Mouse (Mus musculus): ENCODE data around the gene Npas3.

Gene Npas3

DNA sequence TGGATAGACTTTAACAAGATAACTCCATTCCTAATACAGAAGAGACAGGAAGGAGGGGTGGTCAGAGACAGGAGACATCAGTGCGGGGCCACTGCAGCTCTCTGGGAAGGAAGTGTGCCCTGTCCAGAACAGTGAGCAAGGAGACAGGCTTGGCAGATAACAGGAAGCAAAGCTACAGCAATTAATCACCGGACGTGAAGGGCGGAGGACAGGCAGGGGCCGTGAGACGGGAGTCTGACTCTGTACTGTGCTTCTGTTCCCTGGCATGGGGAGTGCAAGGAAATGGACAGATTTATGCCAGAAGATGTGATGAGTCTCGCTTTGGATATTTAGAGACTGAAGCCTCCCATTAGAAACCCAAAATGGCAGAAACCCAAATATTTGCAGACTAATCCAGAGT is 47.3 kb downstream of the Npas3 start:
- DNase-seq (ENCODE audit: low spot score in 2 of 2), result no peak

DNA sequence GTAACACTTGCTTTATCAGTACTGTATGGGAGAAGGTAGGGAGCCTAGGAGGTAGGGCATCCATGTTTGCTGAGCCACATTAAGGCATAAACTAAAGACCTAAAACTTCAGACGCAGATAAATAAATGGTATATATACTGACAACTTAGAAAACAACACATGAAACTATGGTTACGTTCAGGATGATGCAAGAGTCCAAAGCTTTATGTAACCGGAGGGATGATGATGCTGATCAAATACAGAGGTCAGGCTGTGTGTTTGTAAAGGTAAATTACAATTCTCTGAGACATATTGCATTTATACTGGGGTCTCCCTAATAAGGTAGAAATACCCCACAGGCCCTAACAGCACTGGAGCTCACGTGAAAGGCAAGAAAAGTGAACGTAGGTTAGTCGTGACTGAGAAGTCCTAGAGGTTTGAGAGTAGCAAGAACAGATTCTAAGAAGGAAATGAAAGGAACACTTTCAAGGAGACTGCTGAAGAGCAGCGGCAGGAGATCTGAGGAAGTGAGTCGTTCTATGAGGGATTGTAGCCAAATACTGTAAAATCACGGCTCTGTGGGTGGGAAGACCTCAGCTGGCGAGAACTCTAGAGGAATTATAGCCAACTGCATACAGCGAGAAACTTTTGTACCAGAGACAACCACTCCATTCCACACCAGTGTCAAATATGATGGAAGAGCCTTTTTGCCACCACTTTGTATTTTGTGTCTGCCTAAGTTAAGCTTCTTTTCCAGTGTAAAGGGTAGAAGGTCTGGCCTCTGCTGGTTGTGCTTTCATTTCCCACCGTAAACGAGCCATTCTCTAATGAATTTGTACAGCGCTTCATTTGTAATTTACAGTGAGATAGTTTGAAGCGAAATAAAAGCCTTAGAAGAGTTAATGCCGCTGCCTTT is 49.7 kb downstream of the Npas3 start:
- DNase-seq (ENCODE audit: low spot score in 2 of 2), result peak in 1 of 2 experiments; percentile 25

DNA sequence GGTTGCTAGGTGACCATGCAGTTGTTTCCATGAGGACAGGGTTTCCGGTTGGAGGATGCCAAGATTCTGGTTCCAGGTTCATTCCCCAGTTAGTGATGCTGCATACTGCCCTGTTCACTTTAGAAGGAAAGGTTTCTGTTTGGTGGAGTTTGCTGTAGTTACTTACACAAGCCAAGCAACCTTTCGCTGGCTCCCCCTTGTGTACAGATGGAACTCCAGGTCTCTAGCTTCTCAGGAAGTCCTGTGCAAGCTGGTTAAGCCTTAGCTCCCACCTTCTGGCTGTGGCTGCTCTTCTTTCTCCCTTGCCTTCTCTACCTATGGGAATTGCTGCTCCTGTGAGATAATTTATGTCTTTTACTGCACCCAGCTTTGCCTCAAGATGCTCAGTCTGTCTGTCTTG is 52.5 kb downstream of the Npas3 start:
- peak in 1 of 2 experiments; percentile 36 for DNase-seq (ENCODE audit: low spot score in 2 of 2)

DNA sequence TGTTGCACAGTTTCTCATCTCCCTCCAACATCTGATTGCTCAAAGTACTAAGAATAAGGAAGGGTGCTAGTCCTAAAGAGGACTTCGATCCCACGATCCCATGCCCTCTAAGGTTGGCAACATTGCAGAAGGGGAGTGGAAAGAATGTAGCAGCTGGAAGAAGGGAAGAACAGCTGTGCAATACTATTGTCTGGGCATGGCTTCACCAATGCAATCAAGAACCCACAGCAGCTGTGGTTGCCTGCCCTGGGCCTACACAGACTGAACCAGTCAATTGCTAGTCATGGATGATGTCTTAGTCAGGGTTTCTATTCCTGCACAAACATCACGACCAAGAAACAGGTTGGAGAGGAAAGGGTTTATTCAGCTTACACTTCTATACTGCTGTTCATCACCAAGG is 53.7 kb downstream of the Npas3 start:
- DNase-seq (ENCODE audit: low spot score in 2 of 2), result no peak

DNA sequence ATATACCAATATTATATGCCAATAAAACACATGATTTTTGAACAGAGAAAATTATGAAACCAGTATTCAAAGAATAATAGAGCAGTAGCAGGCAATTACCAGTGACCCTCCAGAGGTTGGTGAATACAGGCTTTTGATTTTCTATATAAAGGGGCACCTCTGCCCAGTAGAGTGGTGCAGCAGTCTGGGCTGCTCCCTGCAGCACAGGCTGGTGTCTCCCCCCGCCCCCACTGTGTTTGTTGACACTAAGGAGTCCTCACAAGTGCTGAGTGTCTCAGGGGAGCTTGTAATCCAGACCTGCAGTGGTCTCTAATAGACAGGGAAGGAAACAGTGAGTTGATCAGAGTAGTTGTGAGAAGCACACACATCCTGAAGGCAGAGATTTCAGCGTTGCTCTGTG is 68.2 kb downstream of the Npas3 start:
- no peak for DNase-seq (ENCODE audit: low spot score in 2 of 2)

DNA sequence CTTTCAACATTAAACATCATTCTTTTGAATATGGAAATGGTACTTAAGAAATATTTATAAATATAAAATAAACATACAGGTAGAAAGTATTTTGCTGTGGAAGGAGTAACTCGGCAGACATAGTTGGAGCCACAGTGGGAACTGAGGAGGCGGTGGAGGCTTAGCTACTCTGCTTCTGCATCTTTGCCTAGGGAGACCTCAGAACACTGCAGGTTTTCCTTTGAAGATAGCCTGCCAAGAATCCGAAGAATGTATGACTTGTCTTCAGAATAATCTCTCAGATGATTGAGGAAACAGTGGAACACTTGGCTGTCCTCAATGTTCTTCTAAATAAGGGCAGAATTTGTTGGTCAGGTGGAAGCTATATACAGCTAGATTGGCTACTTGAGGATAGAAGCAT is 69.3 kb downstream of the Npas3 start:
- DNase-seq (ENCODE audit: low spot score in 2 of 2), result no peak

DNA sequence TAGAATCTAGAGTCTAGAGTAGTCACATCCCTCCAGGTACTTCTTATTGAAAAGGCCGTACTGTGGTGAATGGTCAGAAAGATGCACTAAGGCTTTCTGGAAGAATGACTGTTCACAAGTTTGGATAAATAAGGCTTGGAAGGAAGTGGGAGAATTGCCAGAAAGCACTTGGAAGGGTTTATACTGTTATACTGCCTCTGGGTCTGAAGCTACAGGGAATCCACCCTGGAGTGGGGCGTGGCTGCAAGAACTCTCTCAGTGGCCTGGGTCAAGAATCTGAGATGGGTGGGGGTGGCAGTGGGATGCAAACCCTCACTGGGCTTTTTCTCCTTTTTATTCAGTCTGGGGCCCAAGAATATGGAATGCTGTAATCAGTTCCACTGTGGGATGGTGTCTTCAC is 72.0 kb downstream of the Npas3 start:
- no peak for DNase-seq (ENCODE audit: low spot score in 2 of 2)

DNA sequence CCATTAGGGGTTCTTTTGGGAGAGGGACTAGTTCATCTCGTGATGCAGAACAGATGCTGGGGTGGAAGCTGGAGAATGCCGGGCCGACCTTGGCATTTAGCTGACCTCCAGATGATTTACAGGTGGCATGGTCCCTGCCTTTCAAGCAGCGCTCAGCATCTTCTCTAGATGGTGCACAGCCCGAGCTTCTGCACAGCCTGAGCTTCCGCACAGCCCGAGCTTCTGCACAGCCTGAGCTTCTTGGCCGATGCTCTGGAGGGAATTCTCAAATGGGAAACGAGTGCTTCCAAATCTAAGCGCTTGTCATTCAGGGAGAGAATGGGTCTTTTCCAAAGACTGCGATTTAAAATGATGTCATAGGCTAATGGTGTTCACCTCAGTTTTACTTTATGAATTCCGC is 72.5 kb downstream of the Npas3 start:
- DNase-seq (ENCODE audit: low spot score in 2 of 2), result no peak

DNA sequence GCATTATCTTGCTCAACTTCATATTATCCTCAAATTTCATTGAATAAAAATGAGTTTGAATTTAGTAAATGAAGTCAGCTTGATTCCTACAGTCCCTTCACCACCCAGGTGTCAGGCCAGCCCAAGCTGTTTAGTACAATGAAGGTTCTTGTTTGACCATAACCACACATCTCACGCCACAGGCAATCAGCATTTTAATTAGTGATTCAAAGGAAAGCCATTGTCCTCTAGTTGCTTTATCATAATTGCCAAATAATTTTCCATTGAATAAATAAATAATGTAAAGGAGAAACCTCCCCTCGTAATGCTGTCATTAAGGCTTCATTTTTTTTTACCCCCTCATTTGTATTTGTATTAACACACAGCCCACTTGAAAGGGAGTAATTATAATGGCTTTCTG is 73.5 kb downstream of the Npas3 start:
- no peak for DNase-seq (ENCODE audit: low spot score in 2 of 2)

DNA sequence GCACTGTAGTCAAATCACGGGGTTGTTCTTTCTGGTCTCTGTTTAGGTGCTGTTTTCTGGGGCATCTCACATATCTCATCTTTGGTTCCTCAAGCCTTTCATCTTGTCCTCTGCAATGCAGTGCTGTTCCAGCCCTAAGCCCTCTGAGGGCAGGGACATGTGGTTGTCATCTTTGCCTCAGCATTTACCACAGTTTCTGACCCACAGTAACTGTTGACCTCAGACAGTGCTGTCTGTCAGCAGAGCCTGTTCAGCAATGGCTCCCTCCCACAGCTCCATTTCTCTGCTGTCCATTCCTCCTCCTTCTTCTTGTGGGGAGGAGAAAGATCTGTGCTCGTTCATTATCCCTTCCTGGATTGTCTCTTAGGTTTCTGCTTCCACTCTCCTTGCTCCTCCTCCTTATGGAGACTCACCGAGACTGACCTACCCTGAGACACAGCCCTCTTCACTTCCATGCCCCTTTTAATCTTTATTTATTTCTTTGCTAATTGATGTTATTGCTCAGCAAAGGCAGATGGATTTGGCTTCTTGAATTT is 79.2 kb downstream of the Npas3 start:
- DNase-seq (ENCODE audit: low spot score in 2 of 2), result no peak

DNA sequence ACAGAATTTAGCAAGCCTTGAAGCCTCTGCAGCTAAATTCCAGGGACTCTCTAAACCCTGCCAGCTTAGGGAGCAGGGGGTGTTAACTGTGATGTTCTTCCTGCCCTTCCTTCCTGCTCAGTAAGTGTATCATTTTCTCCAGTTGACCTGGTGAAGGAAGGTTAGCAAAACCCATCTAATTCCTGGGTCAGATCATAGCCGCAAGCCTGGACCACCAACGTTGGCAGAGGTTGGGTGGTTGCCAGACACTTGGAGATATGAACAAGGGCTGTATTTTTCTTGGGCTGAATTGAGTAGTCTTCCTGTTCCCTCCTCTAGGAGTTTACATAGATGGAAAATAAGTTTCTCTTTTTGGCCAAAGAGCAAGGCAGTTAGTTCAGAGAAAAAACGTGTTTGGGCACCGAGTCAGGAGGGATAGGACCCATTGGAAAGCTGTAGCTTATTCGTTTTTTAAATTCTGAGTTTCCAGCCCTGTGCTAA is 79.8 kb downstream of the Npas3 start:
- no peak for DNase-seq (ENCODE audit: low spot score in 2 of 2)

DNA sequence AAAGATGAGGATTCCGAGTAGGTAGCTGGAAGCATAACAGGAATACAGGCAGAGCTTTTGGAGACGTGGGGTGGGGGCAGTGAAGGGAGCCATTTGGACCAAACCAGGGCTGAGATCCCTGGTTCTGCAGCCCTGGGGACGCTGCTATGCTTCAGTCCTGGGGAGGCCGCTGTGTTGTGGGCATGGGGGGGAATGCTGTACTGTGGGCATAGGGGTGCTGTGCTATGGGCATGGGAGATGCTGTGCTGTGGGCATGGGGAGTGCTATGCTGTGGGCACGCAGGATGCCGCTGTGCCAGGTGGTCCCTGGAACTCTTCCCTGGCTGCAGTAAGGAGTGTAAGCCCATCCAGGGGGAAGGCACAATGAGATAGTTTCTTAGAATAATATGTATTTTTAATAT is 81.7 kb downstream of the Npas3 start:
- DNase-seq (ENCODE audit: low spot score in 2 of 2), result no peak

DNA sequence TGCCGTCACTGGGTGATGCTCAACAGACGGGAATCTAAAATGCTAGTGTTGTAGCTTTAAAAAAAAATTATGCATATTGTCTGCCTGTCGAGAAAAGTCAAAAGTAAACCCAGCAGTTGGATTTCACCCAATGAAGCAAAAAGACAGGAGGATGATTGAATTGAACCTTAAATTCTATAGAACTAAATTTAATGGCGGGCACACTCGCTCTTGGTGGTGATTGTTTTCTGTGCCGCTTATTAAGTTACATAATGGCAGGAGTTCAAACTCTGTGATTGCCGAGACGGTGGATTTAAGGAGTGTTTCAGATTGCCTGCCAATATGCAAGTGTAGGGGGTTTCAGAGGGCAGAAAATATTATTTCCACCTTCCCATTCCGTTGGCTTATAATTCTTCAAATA is 82.9 kb downstream of the Npas3 start:
- no peak for DNase-seq (ENCODE audit: low spot score in 2 of 2)

DNA sequence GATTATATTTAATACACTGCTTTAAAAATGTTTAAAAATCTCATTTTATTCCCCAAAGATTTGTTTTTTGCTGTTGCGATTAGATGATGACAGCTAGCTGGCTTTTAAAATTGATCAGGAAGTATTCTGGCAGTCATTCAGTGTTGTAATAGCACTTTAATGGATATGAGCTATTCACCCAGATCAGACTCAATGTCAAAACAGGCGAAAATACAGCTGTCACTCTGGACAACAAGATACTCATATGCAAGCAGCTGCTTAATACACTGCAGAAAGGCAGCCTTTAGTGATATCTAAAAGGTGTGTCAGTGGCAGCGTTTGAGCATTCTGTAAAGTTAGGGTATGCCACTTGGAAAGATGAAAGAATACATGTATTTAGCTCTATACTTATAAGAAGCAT is 83.3 kb downstream of the Npas3 start:
- no peak for DNase-seq (ENCODE audit: low spot score in 2 of 2)

DNA sequence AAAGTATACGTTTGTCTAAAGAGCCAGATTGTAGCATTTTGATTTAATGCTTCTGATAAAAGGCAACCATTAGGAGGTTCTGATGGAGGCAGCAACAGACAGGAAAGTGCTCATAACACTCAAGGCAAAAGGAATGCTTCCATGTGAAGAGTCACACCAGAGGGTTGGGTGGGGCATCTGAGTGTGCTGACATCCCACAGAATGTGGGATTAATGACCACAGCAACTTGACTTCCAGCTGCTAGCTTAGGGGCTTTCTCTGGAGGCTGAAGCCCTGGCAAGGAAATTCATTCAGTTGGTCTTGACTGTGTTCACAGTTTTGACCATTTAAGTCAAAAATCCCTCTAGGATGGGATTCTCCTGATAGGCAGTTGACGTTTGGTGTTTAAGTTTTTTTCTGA is 84.8 kb downstream of the Npas3 start:
- no peak for DNase-seq (ENCODE audit: low spot score in 2 of 2)

DNA sequence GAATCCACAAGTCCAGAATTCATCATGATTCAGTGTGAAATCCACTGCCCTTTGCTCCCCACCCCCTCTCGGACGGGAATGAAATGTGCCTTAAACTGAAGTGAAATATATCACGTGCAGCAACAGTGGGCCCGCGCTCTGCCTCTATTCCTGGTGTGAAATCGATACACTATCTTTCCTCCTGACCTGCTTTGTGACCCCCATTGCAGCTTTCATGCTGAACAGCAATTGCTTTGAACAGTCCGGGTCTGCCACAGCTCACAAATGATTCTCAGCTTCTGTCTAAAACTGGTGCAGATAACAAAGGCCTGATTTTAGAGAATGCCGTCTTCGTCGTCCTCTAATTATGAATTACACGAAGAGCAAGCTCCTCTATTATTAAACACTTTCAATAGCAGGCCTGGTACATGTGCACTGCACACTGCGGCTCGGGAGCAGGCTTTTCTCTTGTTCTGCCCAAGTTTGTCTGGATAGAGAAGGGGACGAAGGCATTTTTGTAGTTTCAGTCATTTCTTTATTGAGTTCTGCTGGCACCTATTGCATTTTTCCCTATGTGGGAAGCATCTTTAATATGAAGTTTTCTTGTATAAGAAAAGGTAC is 90.0 kb downstream of the Npas3 start:
- DNase-seq (ENCODE audit: low spot score in 2 of 2), result no peak

DNA sequence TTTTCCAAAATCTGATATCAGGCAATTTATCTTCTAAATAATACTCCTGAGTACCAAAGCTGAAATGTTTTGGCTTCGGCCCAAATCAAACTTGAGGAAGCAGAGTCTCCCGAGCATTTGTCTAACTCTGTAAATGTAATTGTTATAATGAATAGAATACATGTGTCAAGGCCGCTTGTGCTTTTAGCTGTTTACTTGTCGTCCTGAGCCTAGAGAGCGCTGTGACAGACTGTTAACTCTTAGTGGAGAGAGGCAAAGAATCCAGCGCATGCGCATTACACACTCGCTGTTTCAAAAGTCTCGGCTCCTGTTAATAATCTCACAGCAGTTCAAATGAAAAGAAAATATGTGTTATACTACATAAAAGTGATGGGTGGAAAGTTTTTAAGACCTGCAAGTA is 94.3 kb downstream of the Npas3 start:
- no peak for DNase-seq (ENCODE audit: low spot score in 2 of 2)

DNA sequence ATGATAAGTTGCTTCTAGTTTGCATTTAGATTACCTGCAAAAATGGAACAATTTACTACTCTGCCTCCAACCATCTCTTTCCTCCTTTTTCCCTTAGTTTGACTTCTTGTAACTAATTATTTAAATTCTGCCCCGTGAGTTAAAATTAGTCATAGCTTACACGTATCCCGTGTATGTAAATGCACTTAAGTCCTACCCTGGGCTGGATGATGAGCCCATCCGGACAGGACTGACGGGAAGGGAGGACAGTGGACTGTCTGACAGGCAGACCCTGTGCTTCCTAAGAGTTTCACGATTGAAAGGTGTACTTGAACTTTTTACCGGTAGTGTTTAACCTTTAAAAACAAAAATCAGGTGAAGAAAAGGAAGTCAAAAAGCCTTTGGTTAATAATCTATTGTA is 103.4 kb downstream of the Npas3 start:
- no peak for DNase-seq (ENCODE audit: low spot score in 2 of 2)

DNA sequence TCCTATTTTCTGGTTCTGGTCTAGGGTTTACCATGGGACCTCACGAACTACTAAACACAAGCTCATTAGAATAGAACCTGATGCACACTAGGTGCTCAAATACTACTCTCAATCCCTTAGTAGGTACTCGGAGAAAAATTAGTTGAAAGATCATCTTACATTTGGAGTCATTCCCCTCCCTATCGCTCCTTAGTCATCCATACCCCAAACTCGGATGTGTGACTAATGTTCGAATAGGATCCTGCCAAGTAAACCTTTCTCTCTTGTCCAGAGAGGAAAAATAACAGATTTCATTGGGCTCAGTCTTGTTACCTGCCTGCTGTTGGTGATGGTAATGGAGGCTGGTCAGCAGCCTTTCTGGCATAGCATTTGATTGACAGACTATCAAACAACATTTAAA is 117.3 kb downstream of the Npas3 start:
- no peak for DNase-seq (ENCODE audit: low spot score in 2 of 2)

DNA sequence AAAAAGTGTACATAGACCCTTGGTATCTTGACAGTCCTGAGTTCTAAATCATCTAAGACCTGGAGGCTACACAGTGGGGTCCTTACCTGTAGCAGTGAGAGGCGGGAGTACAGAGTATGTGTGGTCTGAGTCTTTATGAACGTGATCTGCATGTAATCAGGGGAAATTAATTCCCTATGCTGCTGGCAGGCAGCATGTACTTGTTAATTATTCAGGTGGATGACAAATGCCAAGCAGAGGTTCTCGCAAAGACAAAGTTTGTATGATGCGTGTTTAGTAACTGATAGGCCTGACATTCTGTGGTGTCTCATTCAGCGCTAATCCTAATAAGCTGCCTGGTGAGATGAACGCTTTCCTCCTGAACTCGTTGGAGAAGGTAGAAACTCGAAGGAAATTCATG is 136.4 kb downstream of the Npas3 start:
- no peak for DNase-seq (ENCODE audit: low spot score in 2 of 2)

DNA sequence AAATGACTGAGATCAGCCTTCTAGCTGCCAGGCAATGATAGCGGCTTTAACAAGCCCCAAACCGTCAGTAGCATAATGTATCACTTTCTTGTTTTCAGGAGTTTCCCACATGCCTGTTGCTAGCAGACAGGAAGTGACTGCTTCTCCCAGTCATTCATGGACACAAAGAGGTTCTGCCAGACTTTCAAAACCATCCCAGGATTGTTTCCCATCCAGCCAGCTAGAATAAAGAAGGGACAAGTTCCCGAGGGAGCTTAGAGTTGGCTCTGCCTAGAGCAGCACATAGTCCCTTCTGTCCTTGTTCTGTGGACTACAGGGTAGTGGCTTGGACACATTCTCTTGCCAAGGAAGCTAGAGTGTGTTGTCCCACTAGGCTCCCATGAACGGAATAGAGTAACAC is 157.4 kb downstream of the Npas3 start:
- no peak for DNase-seq (ENCODE audit: low spot score in 2 of 2)

DNA sequence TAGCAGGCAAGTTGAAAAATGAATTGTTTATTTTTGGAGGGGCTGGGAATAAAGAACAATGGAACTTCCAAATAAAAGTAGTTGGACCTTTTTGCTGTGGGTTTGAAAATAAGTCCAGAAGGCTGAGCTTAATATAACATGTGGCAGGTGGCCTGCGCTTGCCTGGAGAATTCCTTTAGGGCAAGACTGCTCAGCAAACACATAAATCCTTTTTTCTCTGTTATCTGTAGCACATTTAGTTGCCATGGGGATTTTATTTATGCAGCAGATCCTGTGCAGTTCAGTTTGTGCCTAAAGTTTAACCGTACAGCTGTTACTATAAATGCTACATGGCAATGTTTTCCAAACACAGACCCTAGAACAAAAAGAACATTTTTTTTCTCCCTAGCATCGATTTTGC is 159.3 kb downstream of the Npas3 start:
- DNase-seq (ENCODE audit: low spot score in 2 of 2), result peak in 1 of 2 experiments; percentile 52

DNA sequence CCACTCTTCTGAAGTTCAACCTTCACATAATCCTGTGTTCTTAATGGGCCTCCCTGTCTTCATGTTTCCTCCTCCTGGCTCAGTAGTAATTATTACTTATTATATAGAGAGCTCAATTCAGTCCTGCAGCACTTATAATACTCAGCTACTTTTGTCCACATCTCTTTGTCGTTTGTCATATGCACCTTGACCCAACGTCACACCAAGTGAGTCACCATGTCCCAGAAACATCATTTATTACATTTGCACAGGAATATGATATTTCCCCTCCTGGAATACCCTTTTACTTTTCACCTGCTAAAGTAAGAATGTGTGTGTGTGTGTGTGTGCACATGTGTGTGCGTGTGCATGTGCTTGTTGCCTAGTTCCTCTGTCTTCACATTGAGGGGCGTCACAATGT is 161.2 kb downstream of the Npas3 start:
- no peak for DNase-seq (ENCODE audit: low spot score in 2 of 2)

All from left cerebral cortex, adult 9 months (tissue).